Mouse (Mus musculus) neutrophil, adult 59 days (primary cell): Measurements from ENCODE around the gene Gm3839. TPM values are rescaled to one million over a fixed set of nuclear protein-coding genes. Genes with fewer than 3 reads are reported as not detected.

Source experiments
- total RNA-seq, 2 experiments: library from RNA; stranded (reverse); gene quantifications; 1 replicate in 1 of 2; 2 replicates in 1 of 2; pipeline ENCODE4 v1.2.4; 2023

Gene Gm3839
- total RNA-seq = under 1 TPM in 1 of 2 experiments, not detected in 1; 0.33 TPM

GRCm38 (mm10) chr14:11356626-11357025 lies at the start of gene Gm3839:
Gene Gm3839, minus strand, starts transcription at chr14:11356726.

Other genes with a start within 250 kb of the Gm3839 start
- 1 to 10 TPM; 3.1 to 3.6 TPM for gene Fhit, start 194.7 kb downstream of the Gm3839 start, total RNA-seq
- under 1 TPM in 1 of 2 experiments, not detected in 1; 0.09 TPM for gene Ptprg, start 196.8 kb upstream of the Gm3839 start, total RNA-seq